Mouse (Mus musculus) bone marrow, adult 2 months (tissue): ENCODE measurements around the gene Gabrb1. TPM values are rescaled to one million over a fixed set of nuclear protein-coding genes. Genes with fewer than 3 reads are reported as not detected.
"Not testable (repeated sequence)": the region's sequence is repeated elsewhere in the genome, so short reads cannot be mapped to it uniquely, and the experiment has no call there.

Source experiments
- H3K27ac ChIP-seq: fragments of 200-500 bp; 2 replicates; pipeline ENCODE4 v1.5.1; 2012; ENCODE audit warnings: low read depth, mild to moderate bottlenecking, control low read depth, inconsistent platforms, low read length; ENCODE audit not compliant: control insufficient read depth, poor library complexity, insufficient read depth
- H3K4me1 ChIP-seq: fragments of 200-500 bp; 2 replicates; pipeline ENCODE4 v1.6.1; 2011; ENCODE audit warnings: low read length; ENCODE audit not compliant: control insufficient read depth, insufficient read depth
- H3K4me3 ChIP-seq: fragments of 200-500 bp; replicated peaks from 2 replicates; pipeline ENCODE3; 2011; ENCODE audit warnings: mild to moderate bottlenecking, low read depth, low read length, control low read depth; ENCODE audit not compliant: control insufficient read depth
- CTCF ChIP-seq: fragments of 200-500 bp; IDR thresholded peaks from 2 replicates; pipeline ENCODE4 v1.5.1; 2011; ENCODE audit warnings: low read length, control low read depth; ENCODE audit not compliant: control insufficient read depth, insufficient read depth
- POLR2A ChIP-seq: fragments of 200-500 bp; IDR thresholded peaks from 2 replicates; pipeline ENCODE4 v1.6.1; 2011; ENCODE audit warnings: low read depth, mild to moderate bottlenecking, control low read depth, low read length, borderline replicate concordance; ENCODE audit not compliant: control insufficient read depth
- WGBS: fragments of 180-500 bp; shearing (Covaris S2); methylation state at CpG from one replicate; pipeline ENCODE4 v1.1.7; 2018; 5-methylcytosine and 5-hydroxymethylcytosine counted together
- polyA plus RNA-seq: library from polyadenylated mRNA; stranded (reverse); fragments of >200 nt; gene quantifications from 2 replicates; pipeline ENCODE4 v1.2.4, GENCODE M21; 2011; ENCODE audit warnings: low replicate concordance; ENCODE audit not compliant: missing spikeins, insufficient read depth, insufficient read length

The Gabrb1 gene
- polyA plus RNA-seq, 1 experiment = 0.10 TPM

DNA sequence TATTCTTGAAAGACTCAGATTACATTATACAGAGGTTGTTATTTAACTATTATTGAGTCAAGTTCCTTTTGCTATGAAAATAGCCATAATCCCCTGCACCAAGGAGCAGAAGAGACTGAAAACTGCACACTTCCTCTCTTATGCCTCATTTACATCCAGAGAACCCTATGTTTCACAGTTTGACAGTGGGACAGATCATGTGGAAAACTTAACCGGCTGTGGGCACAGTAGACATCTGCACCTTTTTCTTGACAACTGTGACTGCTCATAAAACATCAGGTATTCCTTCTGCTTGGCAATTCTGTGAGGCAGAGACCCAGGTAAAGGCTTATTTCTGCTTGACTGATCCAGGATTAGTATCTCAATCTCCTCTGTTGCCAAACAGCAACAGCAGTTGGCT lies 481.7 kb downstream of the Gabrb1 start:
- H3K4me3 ChIP-seq = no peak overlapping the region
- H3K4me1 ChIP-seq = no peaks in the 10 kb centered on the region
- H3K27ac ChIP-seq = no peak overlapping the region
- TF ChIP-seq CTCF = no peak
- TF ChIP-seq POLR2A = no peak
- 31% methylated on average over 1 of the region's 1 CpGs for WGBS

DNA sequence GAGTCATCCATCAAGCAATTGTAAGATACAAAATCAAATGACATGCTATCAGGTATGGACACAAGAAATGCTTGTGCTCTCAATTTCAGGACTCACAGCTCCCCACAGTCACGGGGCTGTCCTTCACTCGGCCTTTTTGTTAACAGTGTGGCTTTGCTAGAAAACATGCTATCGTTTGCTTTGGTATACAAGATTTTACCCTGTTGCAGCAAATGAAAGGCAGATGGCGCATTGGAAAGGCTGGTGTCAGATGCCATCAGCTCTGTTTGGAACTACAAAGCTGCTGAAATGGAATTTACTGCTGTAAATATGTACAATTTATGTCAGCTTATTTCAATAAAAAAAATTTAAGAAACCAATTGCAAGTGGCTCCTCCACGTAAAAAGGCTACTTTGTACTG lies 490.8 kb downstream of the Gabrb1 start:
- TF ChIP-seq CTCF (no peak), POLR2A (no peak)
- 86% methylated on average over 5 of the region's 5 CpGs for WGBS
- Histone ChIP-seq H3K4me1 (no peaks in the 10 kb centered on the region), H3K27ac (no peak overlapping the region), H3K4me3 (no peak overlapping the region)

DNA sequence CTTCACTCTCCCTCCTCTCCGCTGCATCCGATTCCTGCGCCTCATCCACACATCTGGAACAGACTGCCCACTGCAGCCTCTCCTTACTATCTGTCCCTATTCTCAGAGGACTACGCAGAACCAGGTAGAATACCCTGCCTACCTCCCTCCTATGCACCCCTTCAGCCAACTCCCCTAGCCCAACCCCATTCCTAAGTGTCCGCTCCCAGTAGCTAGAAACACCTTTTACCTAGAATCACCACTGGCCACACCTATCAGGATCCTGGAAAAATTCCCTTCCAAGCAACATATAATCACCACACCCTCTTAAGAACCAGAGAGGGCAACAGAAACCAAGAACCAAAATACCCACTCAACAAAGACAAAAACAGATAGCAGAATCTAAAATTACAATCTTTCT lies 493.0 kb downstream of the Gabrb1 start:
- H3K27ac ChIP-seq = no peak overlapping the region
- 86% methylated on average over 5 of the region's 5 CpGs for WGBS
- H3K4me1 ChIP-seq = no peaks in the 10 kb centered on the region
- TF ChIP-seq POLR2A = no peak
- TF ChIP-seq CTCF = no peak
- H3K4me3 ChIP-seq = no peak overlapping the region

DNA sequence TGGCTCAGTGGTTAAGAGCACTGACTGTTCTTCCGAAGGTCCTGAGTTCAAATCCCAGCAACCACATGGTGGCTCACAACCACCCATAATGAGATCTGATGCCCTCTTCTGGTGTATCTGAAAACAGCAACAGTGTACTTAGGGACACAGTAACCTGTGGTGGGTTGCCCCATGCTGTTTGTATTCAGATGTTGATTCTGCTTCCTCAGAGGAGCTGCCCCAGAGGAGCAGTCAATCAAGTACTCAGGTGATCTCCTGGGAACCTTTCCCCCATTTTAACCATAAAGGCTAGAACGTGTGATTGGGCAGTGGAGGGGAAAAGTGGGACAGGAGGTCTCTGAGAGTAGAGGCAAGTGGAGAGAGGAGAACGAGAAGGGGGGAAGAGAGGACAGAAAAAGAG lies 497.8 kb downstream of the Gabrb1 start:
- WGBS = 90% methylated on average over 3 of the region's 3 CpGs
- H3K4me1 ChIP-seq = not testable (repeated sequence)

DNA sequence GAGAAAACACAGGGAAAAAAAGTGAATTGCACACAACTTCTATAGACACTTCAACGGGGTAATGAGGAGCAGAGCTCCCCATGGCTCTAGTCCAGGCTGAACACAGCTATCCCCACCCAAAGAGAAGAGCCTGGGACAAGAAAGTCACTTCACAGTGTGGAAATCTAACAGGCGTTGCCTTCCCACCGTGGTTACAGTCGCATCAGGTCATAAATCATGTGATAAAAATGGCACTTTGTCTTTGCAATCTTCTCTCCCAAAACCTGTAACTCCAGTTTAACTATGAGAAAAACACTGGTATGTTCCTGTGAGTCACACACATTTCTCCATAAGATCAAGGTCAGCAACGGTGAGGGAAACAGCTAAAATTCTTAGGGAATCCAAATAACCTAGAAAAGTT lies 498.7 kb downstream of the Gabrb1 start:
- WGBS = 69% methylated on average over 5 of the region's 5 CpGs
- no peak for TF ChIP-seq CTCF
- no peak for TF ChIP-seq POLR2A
- Histone ChIP-seq H3K27ac (no peak overlapping the region), H3K4me1 (peaks cover 6% of the 10 kb centered on the region), H3K4me3 (no peak overlapping the region)

More for the DNA sequence above, 497.8 kb downstream of the Gabrb1 start:
- H3K4me3 ChIP-seq, H3K27ac ChIP-seq: not testable (repeated sequence)

DNA sequence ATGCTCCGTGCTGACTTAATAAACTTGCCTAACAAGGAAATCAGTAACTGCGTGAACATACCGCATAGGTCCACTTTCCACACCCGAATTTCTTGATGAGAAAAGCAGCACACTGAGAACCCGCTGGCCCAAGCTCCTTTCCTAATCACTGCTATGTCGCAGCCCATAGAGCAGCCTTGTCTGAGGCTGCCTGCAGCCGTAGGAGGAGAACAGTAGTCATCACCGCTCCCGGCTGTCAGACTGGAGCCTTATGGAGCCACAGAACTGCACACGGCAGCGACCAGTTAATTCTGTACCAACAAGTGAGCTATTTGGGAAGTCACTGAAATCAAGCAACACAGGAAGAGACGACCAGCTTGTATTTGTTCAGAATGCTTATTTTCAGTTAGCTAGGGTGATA lies 500.8 kb downstream of the Gabrb1 start:
- Histone ChIP-seq H3K4me3 (no peak overlapping the region), H3K4me1 (peaks cover 8% of the 10 kb centered on the region), H3K27ac (no peak overlapping the region; the same call in 1 of the 2 replicates)
- WGBS = 85% methylated on average over 12 of the region's 12 CpGs
- no peak for TF ChIP-seq CTCF
- TF ChIP-seq POLR2A = no peak

DNA sequence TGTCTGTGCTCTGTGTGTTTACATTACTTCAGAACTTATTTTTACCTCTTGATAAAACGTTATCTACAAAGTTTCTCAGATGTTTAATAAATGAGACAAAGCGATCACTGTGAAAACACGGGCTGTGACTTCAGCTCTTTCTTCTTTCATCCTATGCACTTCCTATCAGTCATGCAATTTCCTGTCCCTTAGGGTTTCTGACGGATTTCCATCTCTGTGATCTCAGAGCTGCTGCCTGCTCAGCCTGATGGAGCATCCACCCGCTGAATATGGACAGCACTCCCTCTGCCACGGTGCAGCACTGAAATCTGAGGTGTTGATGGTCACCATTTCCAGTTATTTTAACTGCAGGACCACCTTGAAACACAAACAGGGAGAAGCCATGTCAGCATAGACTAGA lies 501.6 kb downstream of the Gabrb1 start:
- TF ChIP-seq CTCF = no peak
- TF ChIP-seq POLR2A = no peak
- WGBS = 41% methylated on average over 6 of the region's 6 CpGs
- Histone ChIP-seq H3K27ac (no peak overlapping the region), H3K4me1 (peaks cover 8% of the 10 kb centered on the region), H3K4me3 (no peak overlapping the region)

DNA sequence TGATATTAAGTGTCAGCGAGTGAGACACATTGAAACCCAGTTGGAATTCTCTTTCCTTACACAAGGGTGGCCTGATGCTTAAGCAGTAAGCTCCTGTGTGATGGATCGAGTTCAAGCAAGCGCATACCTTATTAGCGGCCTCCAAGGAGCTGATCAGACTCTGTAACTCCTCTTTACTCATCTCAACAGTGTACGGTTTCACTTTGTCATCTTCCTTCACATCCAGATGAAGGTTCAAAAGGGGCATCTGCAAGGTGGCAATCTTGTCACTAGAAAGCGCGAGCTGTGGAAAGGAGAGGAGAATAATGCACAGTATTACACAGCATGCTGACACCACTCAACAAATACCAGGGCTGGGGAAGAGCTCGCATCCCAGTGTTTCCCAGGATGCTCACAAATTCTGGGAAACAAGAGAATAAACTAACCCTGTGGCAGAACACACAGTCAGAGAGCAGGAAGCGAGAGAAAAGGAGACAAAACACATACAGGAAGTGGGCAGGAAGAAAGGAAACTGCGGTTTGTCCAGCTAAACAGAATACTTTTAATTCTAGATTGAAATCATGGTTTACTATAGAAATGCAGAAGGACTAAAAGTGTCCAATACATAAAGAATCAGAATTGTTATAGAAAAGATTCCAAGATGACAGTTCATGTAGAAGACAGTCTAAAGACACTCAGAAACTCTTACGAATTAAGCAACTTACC lies 503.0 kb downstream of the Gabrb1 start:
- peaks cover 8% of the 10 kb centered on the region for H3K4me1 ChIP-seq
- no peak overlapping the region for H3K4me3 ChIP-seq
- no peak for TF ChIP-seq CTCF
- TF ChIP-seq POLR2A = no peak
- 52% methylated on average over 11 of the region's 11 CpGs for WGBS
- peak overlapping the region; percentile 8; the same call in 1 of the 2 replicates for H3K27ac ChIP-seq

DNA sequence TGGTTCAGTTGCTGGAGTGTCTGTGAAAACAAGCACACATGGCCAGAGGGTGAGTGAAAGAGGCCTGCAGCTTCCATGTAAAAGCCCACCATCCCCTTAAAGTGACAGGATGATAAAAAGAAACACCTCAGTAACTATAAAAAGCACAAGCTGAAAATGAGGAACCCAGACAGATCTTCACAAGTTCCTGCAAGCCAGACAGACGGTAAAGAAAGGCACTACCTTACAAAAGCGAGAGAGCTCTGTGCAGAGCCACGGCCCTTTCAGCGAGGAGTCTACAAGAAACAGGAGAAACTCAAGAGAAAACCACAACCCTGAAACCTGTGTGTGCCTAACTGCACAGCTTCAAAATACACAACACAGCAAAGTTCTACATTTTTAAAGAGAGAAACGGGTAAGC lies 504.9 kb downstream of the Gabrb1 start:
- H3K4me1 ChIP-seq = peaks cover 8% of the 10 kb centered on the region
- 16% methylated on average over 5 of the region's 5 CpGs for WGBS
- H3K4me3 ChIP-seq = no peak overlapping the region
- TF ChIP-seq CTCF (no peak), POLR2A (no peak)
- H3K27ac ChIP-seq = peak overlapping the region; percentile 10; the same call in 1 of the 2 replicates
